Mouse (Mus musculus): ENCODE measurements around the gene Ifngr1.

Gene Ifngr1

GRCm38 (mm10) chr10:19631616-19632195, 40.0 kb downstream of the Ifngr1 start:
- in situ Hi-C loops (cut with MboI; ENCODE audit: low sequenced_read_pairs), result no loop called here

DNA sequence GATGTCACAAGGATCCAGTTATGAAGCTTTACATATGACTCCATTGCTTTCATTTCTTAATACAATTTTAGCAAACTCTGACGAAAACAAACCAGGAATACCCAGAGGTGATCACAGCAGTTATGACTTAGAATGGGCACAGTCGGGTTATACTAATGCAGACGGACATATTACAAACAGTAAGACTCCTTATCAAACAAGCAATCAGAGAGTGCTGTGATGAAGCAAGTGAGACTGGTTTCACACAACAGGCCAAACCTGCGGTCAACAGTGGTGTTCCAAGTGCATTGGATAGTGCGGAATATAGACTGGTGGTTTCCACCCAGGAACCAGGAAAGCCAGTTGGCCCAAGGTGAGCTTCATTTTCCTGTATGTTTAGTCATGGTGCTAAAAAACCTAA, 47.1 kb downstream of the Ifngr1 start:
- in situ Hi-C loops (cut with MboI; ENCODE audit: low sequenced_read_pairs), result no loop called here

DNA sequence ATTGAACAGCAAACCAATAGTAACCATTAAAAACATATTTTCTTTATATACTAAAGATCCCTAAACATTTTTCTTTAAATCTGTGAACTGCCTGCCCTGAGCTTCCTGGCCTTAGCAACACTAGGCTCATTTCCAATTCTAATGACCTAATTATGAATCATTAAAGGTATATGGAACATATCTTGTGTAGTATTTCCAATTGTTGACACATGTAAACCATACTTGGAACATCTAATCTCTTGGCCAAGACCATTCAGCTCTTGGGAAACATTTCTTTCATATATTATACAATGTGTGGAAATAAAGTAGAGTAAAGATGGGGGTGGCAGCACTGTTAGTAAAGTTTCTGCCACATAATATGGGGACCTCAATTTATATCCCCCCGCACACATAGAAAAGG, 47.9 kb downstream of the Ifngr1 start:
- in situ Hi-C loops (cut with MboI; ENCODE audit: low sequenced_read_pairs), result no loop called here

DNA sequence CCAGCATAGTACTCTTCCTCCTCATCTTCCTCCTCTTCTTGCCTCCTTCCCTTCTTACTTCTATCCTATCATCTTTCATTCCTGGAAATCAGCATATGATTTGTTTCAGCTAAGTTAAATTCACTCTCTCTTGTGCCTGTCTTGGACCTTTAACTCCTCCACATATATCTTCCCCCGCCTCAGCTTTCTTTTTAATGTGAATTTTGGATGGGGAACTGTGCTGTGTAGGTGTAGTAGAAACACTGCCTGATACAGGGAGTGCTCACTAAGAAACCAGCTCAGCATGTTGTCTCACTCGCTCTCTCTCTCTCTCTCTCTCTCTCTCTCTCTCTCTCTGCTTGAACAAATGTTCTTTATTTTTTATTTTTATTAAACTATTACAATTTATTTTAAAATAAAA, 53.4 kb downstream of the Ifngr1 start:
- in situ Hi-C loops (cut with MboI; ENCODE audit: low sequenced_read_pairs), result no loop called here

- in situ Hi-C loops (cut with MboI; ENCODE audit: low sequenced_read_pairs), result no loop called here
Observed at GRCm38 (mm10) chr10:19657426-19657825, 65.7 kb downstream of the Ifngr1 start.
